Mouse (Mus musculus) myocyte (in vitro differentiated cells): ENCODE data around the gene Alkbh5. TPM values are rescaled to one million over a fixed set of nuclear protein-coding genes. Genes with fewer than 3 reads are reported as not detected.

Source experiments
- H3K27me3 ChIP-seq: one replicate; pipeline ENCODE4 v1.6.1; 2011; ENCODE audit not compliant: control insufficient read depth, insufficient read depth, insufficient read length
- H3K36me3 ChIP-seq: one replicate; pipeline ENCODE4 v1.6.1; 2011; ENCODE audit not compliant: control insufficient read depth, insufficient read depth
- H3K4me2 ChIP-seq: one replicate; pipeline ENCODE4 v1.6.1; 2011; ENCODE audit warnings: low read depth, control low read depth
- H3K4me3 ChIP-seq: one replicate; pipeline ENCODE4 v1.5.1; 2011; ENCODE audit warnings: mild to moderate bottlenecking, control low read depth, moderate library complexity
- H3K79me2 ChIP-seq: one replicate; pipeline ENCODE4 v1.6.1; 2011; ENCODE audit not compliant: control insufficient read depth, insufficient read depth
- H3ac ChIP-seq: one replicate; pipeline ENCODE4 v1.6.1; 2011; ENCODE audit not compliant: control insufficient read depth, insufficient read length
- CEBPB ChIP-seq: IDR thresholded peaks from 2 replicates; pipeline ENCODE4 v1.6.1; 2011; ENCODE audit warnings: mild to moderate bottlenecking, moderate library complexity; ENCODE audit not compliant: poor library complexity, insufficient read depth, severe bottlenecking
- E2F4 ChIP-seq: IDR thresholded peaks from one replicate; pipeline ENCODE4 v1.6.1; 2011; ENCODE audit warnings: mild to moderate bottlenecking, control low read depth, moderate library complexity; ENCODE audit not compliant: insufficient read depth
- MAX ChIP-seq: IDR thresholded peaks from one replicate; pipeline ENCODE4 v1.6.1; 2011; ENCODE audit warnings: low read depth, mild to moderate bottlenecking, control low read depth
- MYOD1 ChIP-seq, 3 experiments: IDR thresholded peaks; one replicate each; pipeline ENCODE4 v1.6.1; 2011; ENCODE audit warnings: control low read depth in 2 of 3, low read depth in 2 of 3, mild to moderate bottlenecking in 2 of 3, moderate library complexity in 1 of 3; ENCODE audit not compliant: insufficient read length in 2 of 3, control insufficient read depth in 1 of 3
- MYOG ChIP-seq, 3 experiments: IDR thresholded peaks; one replicate each; pipeline ENCODE4 v1.6.1; 2011; ENCODE audit warnings: control low read depth in 2 of 3, low read depth in 2 of 3, mild to moderate bottlenecking in 2 of 3; ENCODE audit not compliant: insufficient read length in 2 of 3, control insufficient read depth in 1 of 3, insufficient read depth in 1 of 3
- POLR2A ChIP-seq: IDR thresholded peaks from one replicate; pipeline ENCODE4 v1.6.1; 2011; ENCODE audit warnings: low read depth, mild to moderate bottlenecking, control low read depth, moderate library complexity; ENCODE audit not compliant: insufficient read length
- POLR2AphosphoS2 ChIP-seq: IDR thresholded peaks from one replicate; pipeline ENCODE4 v1.6.1; 2011; ENCODE audit warnings: low read depth, control low read depth; ENCODE audit not compliant: insufficient read length
- REST ChIP-seq: IDR thresholded peaks from one replicate; pipeline ENCODE4 v1.6.1; 2011; ENCODE audit warnings: mild to moderate bottlenecking, control low read depth, moderate library complexity; ENCODE audit not compliant: insufficient read depth, insufficient read length
- SRF ChIP-seq: IDR thresholded peaks from one replicate; pipeline ENCODE4 v1.6.1; 2011; ENCODE audit warnings: low read depth; ENCODE audit not compliant: control insufficient read depth, insufficient read length
- TCF12 ChIP-seq: IDR thresholded peaks from one replicate; pipeline ENCODE4 v1.6.1; 2011; ENCODE audit warnings: mild to moderate bottlenecking, control low read depth; ENCODE audit not compliant: poor library complexity, insufficient read depth, severe bottlenecking
- TCF3 ChIP-seq: IDR thresholded peaks from one replicate; pipeline ENCODE4 v1.6.1; 2011; ENCODE audit warnings: low read depth, control low read depth; ENCODE audit not compliant: insufficient read length
- USF1 ChIP-seq: IDR thresholded peaks from one replicate; pipeline ENCODE4 v1.6.1; 2011; ENCODE audit warnings: low read depth, mild to moderate bottlenecking, control low read depth, moderate library complexity
- polyA plus RNA-seq: library from polyadenylated mRNA; unstranded; fragments of >200 nt; fragmentation: generic; extraction: Trizol; gene quantifications from one replicate; pipeline ENCODE4 v1.2.1, GENCODE M21; 2012; ENCODE audit warnings: missing spikeins

Gene Alkbh5
- polyA plus RNA-seq, 1 experiment, result 23.5 TPM

DNA sequence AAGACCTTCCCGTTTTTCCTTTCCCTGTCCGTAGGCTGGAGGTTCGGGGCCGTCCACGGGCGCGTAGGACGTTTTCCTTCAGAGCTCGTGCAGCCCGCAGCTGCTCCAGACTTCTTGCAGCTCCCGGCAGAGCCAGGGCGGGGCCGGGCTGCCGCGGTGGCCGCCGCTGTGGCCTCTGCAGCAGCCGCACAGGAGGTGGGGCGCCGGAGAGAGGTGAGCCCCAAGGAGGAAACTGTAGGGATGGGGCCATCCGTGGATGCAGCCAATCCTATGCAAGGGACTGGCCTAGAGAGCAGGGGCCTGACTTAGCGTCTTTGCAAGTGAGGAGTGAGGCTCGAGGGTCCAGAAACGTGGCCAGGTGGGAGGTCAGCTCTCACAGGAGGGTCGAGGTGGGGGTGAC is 26.7 kb upstream of the Alkbh5 start:
- Histone ChIP-seq H3K79me2 (no peaks in the 10 kb centered on the region), H3K4me2 (no peak overlapping the region), H3K36me3 (no peaks in the 10 kb centered on the region), H3ac (no peak overlapping the region), H3K4me3 (no peak overlapping the region), H3K27me3 (peaks cover 55% of the 10 kb centered on the region)
- no peak for TF ChIP-seq POLR2A
- no peak for TF ChIP-seq REST
- TF ChIP-seq MAX, result no peak
- no peak for TF ChIP-seq MYOD1 (IDR thresholded peaks at IDR 0.05; ENCODE audit: control insufficient read depth in 1 of 3, insufficient read length in 2 of 3, low read depth in 2 of 3)
- TF ChIP-seq MYOG (IDR thresholded peaks at IDR 0.05; ENCODE audit: control insufficient read depth in 1 of 3, insufficient read depth in 1 of 3, insufficient read length in 2 of 3, low read depth in 2 of 3), result no peak
- no peak for TF ChIP-seq USF1
- TF ChIP-seq POLR2AphosphoS2, result no peak
- TF ChIP-seq TCF12, result no peak
- no peak for TF ChIP-seq E2F4
- no peak for TF ChIP-seq CEBPB
- no peak for TF ChIP-seq TCF3
- no peak for TF ChIP-seq SRF

DNA sequence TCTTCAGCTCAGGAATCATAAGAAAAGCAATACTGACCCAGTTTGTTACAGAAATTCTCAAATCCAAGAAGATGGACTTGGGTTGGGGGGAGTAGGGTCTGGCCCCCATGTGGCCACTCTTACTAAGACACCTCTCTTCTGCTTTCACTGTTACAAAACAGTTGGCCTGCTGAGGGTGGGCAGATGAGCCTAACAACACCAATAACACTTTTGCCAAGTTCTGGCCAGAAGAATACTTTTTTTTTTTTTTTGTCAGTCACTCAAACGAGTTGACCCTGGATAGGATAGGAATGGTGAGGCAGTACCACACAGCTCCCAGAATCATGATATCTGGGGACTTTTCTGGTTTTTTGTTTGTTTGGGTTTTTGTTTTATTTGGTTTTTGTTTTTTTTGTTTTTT is 24.3 kb upstream of the Alkbh5 start:
- H3K4me3 ChIP-seq, result no peak overlapping the region
- no peak overlapping the region for H3K4me2 ChIP-seq
- H3ac ChIP-seq, result no peak overlapping the region
- peaks cover 41% of the 10 kb centered on the region for H3K27me3 ChIP-seq
- H3K79me2 ChIP-seq, result no peaks in the 10 kb centered on the region
- no peaks in the 10 kb centered on the region for H3K36me3 ChIP-seq
- TF ChIP-seq POLR2AphosphoS2 (no peak), TCF3 (no peak), REST (no peak), CEBPB (no peak), POLR2A (no peak), SRF (no peak), MAX (no peak), USF1 (no peak), E2F4 (no peak), MYOD1 (IDR thresholded peaks at IDR 0.05; ENCODE audit: control insufficient read depth in 1 of 3, insufficient read length in 2 of 3, low read depth in 2 of 3) (no peak), MYOG (IDR thresholded peaks at IDR 0.05; ENCODE audit: control insufficient read depth in 1 of 3, insufficient read depth in 1 of 3, insufficient read length in 2 of 3, low read depth in 2 of 3) (no peak), TCF12 (no peak)

- Histone ChIP-seq H3K79me2 (no peaks in the 10 kb centered on the region), H3K36me3 (no peaks in the 10 kb centered on the region), H3K4me2 (no peak overlapping the region), H3ac (no peak overlapping the region), H3K4me3 (no peak overlapping the region), H3K27me3 (peaks cover 35% of the 10 kb centered on the region)
- TF ChIP-seq E2F4 (no peak), TCF12 (no peak), POLR2AphosphoS2 (no peak), POLR2A (no peak), USF1 (no peak), CEBPB (no peak), SRF (no peak)
Observed at GRCm38 (mm10) chr11:60512520-60512919, 23.7 kb upstream of the Alkbh5 start.

GRCm38 (mm10) chr11:60514941-60515340 is 21.2 kb upstream of the Alkbh5 start:
- no peak overlapping the region for H3ac ChIP-seq
- no peaks in the 10 kb centered on the region for H3K36me3 ChIP-seq
- H3K4me2 ChIP-seq, result no peak overlapping the region
- H3K79me2 ChIP-seq, result no peaks in the 10 kb centered on the region
- TF ChIP-seq POLR2AphosphoS2, result no peak
- no peak for TF ChIP-seq TCF3
- no peak for TF ChIP-seq TCF12
- no peak for TF ChIP-seq SRF
- TF ChIP-seq USF1, result no peak
- no peak for TF ChIP-seq REST
- peaks cover 20% of the 10 kb centered on the region for H3K27me3 ChIP-seq
- no peak overlapping the region for H3K4me3 ChIP-seq

DNA sequence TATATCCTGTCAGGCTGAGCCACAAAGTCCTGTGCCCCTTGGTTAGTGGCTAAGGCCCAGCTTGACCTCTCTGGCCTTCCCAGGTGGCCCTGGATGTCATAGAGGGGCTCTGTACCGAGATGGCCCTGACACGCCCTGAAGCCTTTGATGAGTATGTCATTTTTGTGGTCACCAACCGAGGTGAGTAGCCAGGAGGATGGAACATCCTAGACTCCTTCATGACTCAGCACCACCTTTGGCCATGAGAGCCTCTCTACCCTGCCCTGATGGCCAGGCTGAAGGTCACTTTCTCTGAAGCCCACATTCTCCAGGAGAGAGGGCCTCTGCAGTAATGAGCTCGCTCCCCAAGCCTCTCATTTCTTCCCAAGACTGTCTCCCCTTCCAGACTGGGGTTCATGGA is 17.9 kb upstream of the Alkbh5 start:
- no peak overlapping the region for H3K4me3 ChIP-seq
- no peak overlapping the region for H3K4me2 ChIP-seq
- TF ChIP-seq SRF (no peak), MYOD1 (IDR thresholded peaks at IDR 0.05; ENCODE audit: control insufficient read depth in 1 of 3, insufficient read length in 2 of 3, low read depth in 2 of 3) (no peak)
- no peak overlapping the region for H3ac ChIP-seq
- peaks cover 10% of the 10 kb centered on the region for H3K27me3 ChIP-seq
- H3K79me2 ChIP-seq, result no peaks in the 10 kb centered on the region
- no peaks in the 10 kb centered on the region for H3K36me3 ChIP-seq
